Mouse (Mus musculus) activated CD4-positive, CD25-positive, alpha-beta regulatory T cell, adult 4 months (primary cell): ENCODE measurements around the gene Hvcn1. TPM values are rescaled to one million over a fixed set of nuclear protein-coding genes. Genes with fewer than 3 reads are reported as not detected.
"Not testable (repeated sequence)": the region's sequence is repeated elsewhere in the genome, so short reads cannot be mapped to it uniquely, and the experiment has no call there.

ENCODE experiments used
- ATAC-seq: one replicate; pipeline ENCODE4 v1.8.0; 2017
- polyA plus RNA-seq, 2 experiments: library from polyadenylated mRNA; unstranded; fragments of 100-300 nt; shearing (Covaris generic); gene quantifications; one replicate each; pipeline ENCODE4 v1.2.1; 2017

Gene Hvcn1
- 10 to 100 TPM; 39.5 to 46.5 TPM for polyA plus RNA-seq

- ATAC-seq = no peak
Observed at GRCm38 (mm10) chr5:122206475-122206874, at the start of gene Hvcn1. Gene Hvcn1 (plus strand): TSS chr5:122206804.

- ATAC-seq = peak; percentile 58
Observed at GRCm38 (mm10) chr5:122157827-122158381, 48.7 kb upstream of the Hvcn1 start, which contains the start of gene Ppp1cc. Gene Ppp1cc (plus strand): TSS chr5:122158278.

GRCm38 (mm10) chr5:122158557-122159515, 47.8 kb upstream of the Hvcn1 start:
- ATAC-seq = peak; percentile 8

GRCm38 (mm10) chr5:122163194-122163593, 43.4 kb upstream of the Hvcn1 start:
- peak; percentile 67 for ATAC-seq

GRCm38 (mm10) chr5:122164011-122164410, 42.6 kb upstream of the Hvcn1 start:
- no peak for ATAC-seq

- ATAC-seq = no peak
Observed at GRCm38 (mm10) chr5:122165233-122165915, 41.2 kb upstream of the Hvcn1 start.

GRCm38 (mm10) chr5:122166636-122167161, 39.9 kb upstream of the Hvcn1 start:
- no peak for ATAC-seq

GRCm38 (mm10) chr5:122168344-122169069, 38.1 kb upstream of the Hvcn1 start:
- ATAC-seq = no peak

- no peak for ATAC-seq
Observed at GRCm38 (mm10) chr5:122171058-122171457, 35.5 kb upstream of the Hvcn1 start.

GRCm38 (mm10) chr5:122175402-122175801, 31.2 kb upstream of the Hvcn1 start:
- no peak for ATAC-seq

GRCm38 (mm10) chr5:122175961-122176360, 30.6 kb upstream of the Hvcn1 start:
- ATAC-seq = no peak

GRCm38 (mm10) chr5:122176398-122176797, 30.2 kb upstream of the Hvcn1 start:
- peak; percentile 63 for ATAC-seq

GRCm38 (mm10) chr5:122179665-122180064, 26.9 kb upstream of the Hvcn1 start:
- no peak for ATAC-seq

GRCm38 (mm10) chr5:122184283-122184806, 22.3 kb upstream of the Hvcn1 start:
- no peak for ATAC-seq

GRCm38 (mm10) chr5:122184858-122185257, 21.7 kb upstream of the Hvcn1 start:
- not testable (repeated sequence) for ATAC-seq

GRCm38 (mm10) chr5:122189115-122189514, 17.5 kb upstream of the Hvcn1 start:
- no peak for ATAC-seq

- no peak for ATAC-seq
Observed at GRCm38 (mm10) chr5:122190465-122190864, 16.1 kb upstream of the Hvcn1 start.

GRCm38 (mm10) chr5:122191269-122192063, 15.1 kb upstream of the Hvcn1 start:
- no peak for ATAC-seq

- ATAC-seq = no peak
Observed at GRCm38 (mm10) chr5:122192347-122192746, 14.3 kb upstream of the Hvcn1 start.

GRCm38 (mm10) chr5:122200872-122201271, 5.7 kb upstream of the Hvcn1 start:
- no peak for ATAC-seq

- no peak for ATAC-seq
Observed at GRCm38 (mm10) chr5:122201904-122202303, 4.7 kb upstream of the Hvcn1 start.
